26 mouse cellular contexts compared by ENCODE assay signal in the genomic region with DNA sequence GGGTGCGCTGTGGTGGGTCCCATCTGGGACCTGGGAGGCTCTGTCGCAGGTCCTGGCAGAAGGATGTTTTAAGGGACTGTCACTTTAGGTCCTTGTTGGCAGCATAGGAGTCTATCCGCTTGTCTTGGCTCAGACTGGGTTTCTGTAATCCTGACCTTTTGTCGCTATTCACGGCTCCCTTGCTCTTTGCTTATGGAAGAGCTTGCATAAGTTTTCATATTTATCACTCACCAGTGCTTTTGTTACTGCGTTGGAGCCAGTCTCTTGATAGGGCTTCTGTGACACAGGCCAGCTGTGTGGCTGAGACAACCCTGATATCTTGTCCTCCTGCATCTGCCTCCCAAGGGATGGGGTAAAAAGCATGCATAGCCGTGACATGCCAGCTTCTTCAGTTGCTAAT. TPM values are rescaled to one million over a fixed set of nuclear protein-coding genes. Genes with fewer than 3 reads are reported as not detected.
DNase-seq lines count a peak whose midpoint lies in the region; ATAC-seq and TF ChIP-seq lines count a peak whose summit lies in the region.
"Had no signal": no experiment of that assay in that cellular context is flagged by ENCODE, and none has a peak within 500 bp of the region (broad histone marks: within the 10 kb centered on the region; RNA-seq: fewer than 3 reads in every experiment).

No protein-coding gene starts in this region.

- H3K27ac ChIP-seq in liver, embryonic 11.5 days (ENCODE audit: low read depth, low read length) = peak overlapping the region; percentile 51; the same call in 1 of the 2 replicates
- peak overlapping the region; percentile 22; the same call in 1 of the 2 replicates for H3K27ac ChIP-seq in bone marrow, adult 2 months (ENCODE audit: control insufficient read depth, insufficient read depth, low read depth, low read length, poor library complexity)
- H3K27ac ChIP-seq in liver, embryonic 15.5 days (replicated peaks) = peak overlapping the region; percentile 21
- H3K27ac ChIP-seq: embryonic facial prominence, embryonic 15.5 days; forebrain, embryonic 12.5 days; heart, embryonic 15.5 days; macrophage; midbrain, embryonic 13.5 days; neural tube, embryonic 13.5 days had no signal

- no peaks in the 10 kb centered on the region for H3K9me3 ChIP-seq in liver, embryonic 11.5 days (ENCODE audit: control insufficient read depth, low read length)
- H3K9me3 ChIP-seq in liver, embryonic 15.5 days (replicated peaks) = no peaks in the 10 kb centered on the region
- H3K9me3 ChIP-seq: embryonic facial prominence, embryonic 10.5 days; embryonic facial prominence, embryonic 15.5 days; forebrain, embryonic 12.5 days; heart, embryonic 15.5 days; midbrain, embryonic 13.5 days; neural tube, embryonic 13.5 days had no signal

- no peak for TF ChIP-seq POLR2A in bone marrow, adult 2 months (IDR thresholded peaks at IDR 0.05; ENCODE audit: borderline replicate concordance, control insufficient read depth, low read depth, low read length)

- peaks cover 35% of the 10 kb centered on the region for H3K36me3 ChIP-seq in liver, embryonic 11.5 days (ENCODE audit: control insufficient read depth, insufficient read depth, low read length)
- peaks cover 59% of the 10 kb centered on the region for H3K36me3 ChIP-seq in liver, embryonic 15.5 days (replicated peaks)

- WGBS in liver, embryonic 11.5 days = 77% methylated on average over 7 of the region's 7 CpGs
- 85% methylated on average over 7 of the region's 7 CpGs for WGBS in bone marrow, adult 2 months
- 64% methylated on average over 7 of the region's 7 CpGs for WGBS in liver, embryonic 15.5 days (ENCODE audit: insufficient replicate concordance)

- H3K4me1 ChIP-seq in liver, embryonic 11.5 days (replicated peaks; ENCODE audit: control insufficient read depth, insufficient read depth, low read length) = peaks cover 20% of the 10 kb centered on the region
- no peaks in the 10 kb centered on the region for H3K4me1 ChIP-seq in bone marrow, adult 2 months (ENCODE audit: control insufficient read depth, insufficient read depth, low read length)
- peaks cover 53% of the 10 kb centered on the region for H3K4me1 ChIP-seq in liver, embryonic 15.5 days (replicated peaks)
- H3K4me1 ChIP-seq: embryonic facial prominence, embryonic 15.5 days; forebrain, embryonic 12.5 days; heart, embryonic 15.5 days; midbrain, embryonic 13.5 days; neural tube, embryonic 13.5 days had no signal

- H3K9ac ChIP-seq in liver, embryonic 11.5 days (ENCODE audit: low read depth, low read length) = no peak overlapping the region
- H3K9ac ChIP-seq in liver, embryonic 15.5 days = no peak overlapping the region
- H3K9ac ChIP-seq: embryonic facial prominence, embryonic 15.5 days; forebrain, embryonic 12.5 days; heart, embryonic 15.5 days; midbrain, embryonic 13.5 days; neural tube, embryonic 13.5 days had no signal

- peak; percentile 70 for ATAC-seq in liver, embryonic 11.5 days (replicated peaks; ENCODE audit: low FRiP score)
- no peak for ATAC-seq in liver, embryonic 15.5 days (ENCODE audit: insufficient read depth)
- ATAC-seq: intestine, embryonic 16.5 days; midbrain, embryonic 13.5 days had no signal

- H3K4me3 ChIP-seq in liver, embryonic 11.5 days (ENCODE audit: low read depth, low read length) = no peak overlapping the region
- no peak overlapping the region for H3K4me3 ChIP-seq in bone marrow, adult 2 months (replicated peaks; ENCODE audit: control insufficient read depth, low read depth, low read length)
- no peak overlapping the region for H3K4me3 ChIP-seq in liver, embryonic 15.5 days (replicated peaks)
- H3K4me3 ChIP-seq: embryonic facial prominence, embryonic 10.5 days; embryonic facial prominence, embryonic 15.5 days; forebrain, embryonic 12.5 days; heart, embryonic 15.5 days; midbrain, embryonic 13.5 days; neural tube, embryonic 13.5 days had no signal

- TF ChIP-seq CTCF in bone marrow, adult 2 months (IDR thresholded peaks at IDR 0.05; ENCODE audit: control insufficient read depth, insufficient read depth, low read length) = no peak

- H3K4me2 ChIP-seq in liver, embryonic 11.5 days = no peak overlapping the region
- no peak overlapping the region; the same call in 1 of the 2 replicates for H3K4me2 ChIP-seq in liver, embryonic 15.5 days
- H3K4me2 ChIP-seq: embryonic facial prominence, embryonic 15.5 days; forebrain, embryonic 12.5 days; heart, embryonic 15.5 days; midbrain, embryonic 13.5 days; neural tube, embryonic 13.5 days had no signal

- H3K27me3 ChIP-seq in liver, embryonic 11.5 days (replicated peaks; ENCODE audit: control insufficient read depth, insufficient read depth, low read length) = no peaks in the 10 kb centered on the region
- H3K27me3 ChIP-seq in liver, embryonic 15.5 days = no peaks in the 10 kb centered on the region
- H3K27me3 ChIP-seq: embryonic facial prominence, embryonic 15.5 days; forebrain, embryonic 12.5 days; heart, embryonic 15.5 days; midbrain, embryonic 13.5 days; neural tube, embryonic 13.5 days had no signal

- no peak for DNase-seq in liver, embryonic 11.5 days (ENCODE audit: low spot score)
- DNase-seq in liver = no peak
- peak; percentile 94 for DNase-seq in adipocyte (ENCODE audit: low spot score)
- no peak for DNase-seq in spleen, postnatal 10 days (ENCODE audit: low spot score in 2 of 2)
- DNase-seq: adrenal gland, adult 2 months; B cell, adult 2 months; cerebellum, adult 2 months; cerebellum, postnatal 25 days; gastrocnemius, postnatal 10 days; kidney, adult 8-10 months; kidney, postnatal 10 days; layer of hippocampus, postnatal 36 days; left cerebral cortex, postnatal 4 days; right cerebral cortex, postnatal 4 days; thymus, adult 2 months; thymus, postnatal 4 days had no signal

RNA-seq across cellular contexts. Expression of gene Dolpp1, which starts 12.7 kb away (rescaled TPM):
- 37.6 and 39.9 TPM in 2 replicates for polyA plus RNA-seq in liver, embryonic 11.5 days (2014; fragmentation: Nextera tagmentation; extraction: Ambion mirVana)
- polyA plus RNA-seq in bone marrow, adult 2 months (2011; ENCODE audit: insufficient read depth, insufficient read length, low replicate concordance, missing spikeins) = 30.0 and 40.3 TPM in 2 replicates
- 16.6 and 19.1 TPM in 2 replicates for polyA plus RNA-seq in liver, embryonic 15.5 days (2015; fragmentation: Nextera tagmentation; extraction: Ambion mirVana)

RNA-seq across cellular contexts. Expression of gene Miga2, which starts 15.3 kb away (rescaled TPM):
- 19.7 and 21.2 TPM in 2 replicates for polyA plus RNA-seq in liver, embryonic 11.5 days (2014; fragmentation: Nextera tagmentation; extraction: Ambion mirVana)
- 7.8 and 8.5 TPM in 2 replicates for polyA plus RNA-seq in bone marrow, adult 2 months (2011; ENCODE audit: insufficient read depth, insufficient read length, low replicate concordance, missing spikeins)
- polyA plus RNA-seq in liver, embryonic 15.5 days (2015; fragmentation: Nextera tagmentation; extraction: Ambion mirVana) = 7.5 and 7.7 TPM in 2 replicates

RNA-seq across cellular contexts. Expression of gene Sh3glb2, which starts 20.2 kb away (rescaled TPM):
- polyA plus RNA-seq in liver, embryonic 11.5 days (2014; fragmentation: Nextera tagmentation; extraction: Ambion mirVana) = 44.0 and 48.9 TPM in 2 replicates
- polyA plus RNA-seq in bone marrow, adult 2 months (2011; ENCODE audit: insufficient read depth, insufficient read length, low replicate concordance, missing spikeins) = 27.2 and 50.0 TPM in 2 replicates
- polyA plus RNA-seq in liver, embryonic 15.5 days (2015; fragmentation: Nextera tagmentation; extraction: Ambion mirVana) = 18.9 and 20.4 TPM in 2 replicates

RNA-seq across cellular contexts. Expression of gene Crat, which starts 36.3 kb away (rescaled TPM):
- 26.1 and 38.3 TPM in 2 replicates for polyA plus RNA-seq in liver, embryonic 11.5 days (2014; fragmentation: Nextera tagmentation; extraction: Ambion mirVana)
- 28.6 and 37.9 TPM in 2 replicates for polyA plus RNA-seq in bone marrow, adult 2 months (2011; ENCODE audit: insufficient read depth, insufficient read length, low replicate concordance, missing spikeins)
- 24.3 and 29.0 TPM in 2 replicates for polyA plus RNA-seq in liver, embryonic 15.5 days (2015; fragmentation: Nextera tagmentation; extraction: Ambion mirVana)

RNA-seq across cellular contexts. Expression of gene Ptpa, which starts 36.5 kb away (rescaled TPM):
- 124 and 135 TPM in 2 replicates for polyA plus RNA-seq in liver, embryonic 11.5 days (2014; fragmentation: Nextera tagmentation; extraction: Ambion mirVana)
- 199 and 273 TPM in 2 replicates for polyA plus RNA-seq in bone marrow, adult 2 months (2011; ENCODE audit: insufficient read depth, insufficient read length, low replicate concordance, missing spikeins)
- polyA plus RNA-seq in liver, embryonic 15.5 days (2015; fragmentation: Nextera tagmentation; extraction: Ambion mirVana) = 129 and 141 TPM in 2 replicates
